Mouse (Mus musculus): ENCODE results near the gene Steap3. TPM values are rescaled to one million over a fixed set of nuclear protein-coding genes. Genes with fewer than 3 reads are reported as not detected.

Gene Steap3
- polyA plus RNA-seq, 1 experiment from 2014 or later = 5.1 TPM

DNA sequence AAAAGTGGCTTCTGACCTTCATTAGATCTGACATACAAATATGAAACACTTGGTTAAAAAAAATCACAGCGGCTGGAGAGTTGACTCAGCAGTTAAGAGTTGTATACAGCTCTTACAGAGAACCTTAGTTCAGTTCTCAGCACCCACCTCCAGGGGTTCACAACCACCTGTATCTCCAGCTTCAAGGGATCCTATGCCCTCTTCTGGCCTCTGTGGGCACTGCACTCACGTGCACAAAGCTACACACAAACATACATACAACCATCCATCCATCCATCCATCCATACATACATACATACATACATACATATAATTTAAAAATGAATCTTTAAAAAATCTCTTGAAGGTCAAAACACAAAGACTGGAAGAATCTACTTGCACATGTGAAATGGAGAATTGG lies 82.2 kb downstream of the Steap3 start:
- 97% methylated on average over 2 of the region's 2 CpGs for WGBS
- Histone ChIP-seq H3K4me1 (ENCODE audit: control insufficient read depth, insufficient read depth, low read length) (no peaks in the 10 kb centered on the region), H3K4me2 (replicated peaks; ENCODE audit: low read depth, low read length) (no peak overlapping the region), H3K36me3 (ENCODE audit: control insufficient read depth, insufficient read depth, low read length) (no peaks in the 10 kb centered on the region), H3K4me3 (ENCODE audit: low read depth, low read length) (no peak overlapping the region), H3K27ac (ENCODE audit: low read length) (no peak overlapping the region), H3K9ac (replicated peaks; ENCODE audit: low read depth, low read length) (no peak overlapping the region), H3K9me3 (ENCODE audit: control insufficient read depth, low read depth, low read length) (no peaks in the 10 kb centered on the region), H3K27me3 (ENCODE audit: control insufficient read depth, insufficient read depth, low read length) (no peaks in the 10 kb centered on the region)
- ATAC-seq (ENCODE audit: insufficient number of reproducible peaks, insufficient read depth, low FRiP score, low read depth) = no peak

DNA sequence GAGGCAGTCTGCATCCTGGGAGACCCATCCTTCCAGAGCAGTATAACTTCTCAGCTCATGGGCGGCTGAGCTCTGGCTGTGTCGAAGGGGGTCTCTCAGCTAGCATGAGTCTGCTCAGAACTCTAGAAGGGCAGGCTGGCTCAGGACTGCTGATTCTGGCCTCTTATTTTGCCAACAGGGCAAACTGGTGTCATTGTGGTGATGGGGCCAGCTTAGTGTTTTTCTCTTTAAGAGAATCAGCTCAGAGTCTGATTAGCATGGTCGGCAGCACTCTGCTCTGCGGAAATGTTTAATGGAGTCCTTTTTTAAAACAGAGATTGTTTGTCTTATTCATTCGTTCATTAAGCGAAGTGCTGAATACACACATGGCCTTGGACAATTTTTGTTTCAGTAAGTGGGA lies 83.3 kb downstream of the Steap3 start:
- no peak for ATAC-seq (ENCODE audit: insufficient number of reproducible peaks, insufficient read depth, low FRiP score, low read depth)
- no peaks in the 10 kb centered on the region for H3K4me1 ChIP-seq (ENCODE audit: control insufficient read depth, insufficient read depth, low read length)
- H3K9me3 ChIP-seq (ENCODE audit: control insufficient read depth, low read depth, low read length) = no peaks in the 10 kb centered on the region
- WGBS = 84% methylated on average over 6 of the region's 6 CpGs
- no peak overlapping the region for H3K4me3 ChIP-seq (ENCODE audit: low read depth, low read length)
- H3K27me3 ChIP-seq (ENCODE audit: control insufficient read depth, insufficient read depth, low read length) = no peaks in the 10 kb centered on the region
- no peak overlapping the region for H3K27ac ChIP-seq (ENCODE audit: low read length)
- H3K9ac ChIP-seq (replicated peaks; ENCODE audit: low read depth, low read length) = no peak overlapping the region
- no peaks in the 10 kb centered on the region for H3K36me3 ChIP-seq (ENCODE audit: control insufficient read depth, insufficient read depth, low read length)
- no peak overlapping the region for H3K4me2 ChIP-seq (replicated peaks; ENCODE audit: low read depth, low read length)

DNA sequence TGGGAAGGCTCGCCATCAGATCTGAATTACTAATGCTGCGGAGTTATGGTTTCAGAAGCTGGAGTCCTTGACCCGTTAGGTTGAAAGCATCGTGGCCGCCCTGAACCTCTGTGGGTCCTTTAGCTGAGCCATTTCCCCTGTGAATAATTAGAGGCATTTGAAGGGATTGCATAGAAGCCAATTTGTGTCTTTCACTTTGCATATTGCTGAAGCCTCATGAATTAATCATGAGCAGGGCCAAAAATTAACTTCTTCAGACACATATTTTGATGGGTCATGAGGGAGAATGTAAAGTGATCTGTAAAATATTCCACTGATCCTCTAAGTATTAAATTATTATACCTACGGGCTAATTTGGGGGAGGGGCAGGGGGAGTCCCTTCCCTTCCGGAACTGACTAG lies 85.4 kb downstream of the Steap3 start:
- Histone ChIP-seq H3K36me3 (ENCODE audit: control insufficient read depth, insufficient read depth, low read length) (no peaks in the 10 kb centered on the region), H3K9ac (replicated peaks; ENCODE audit: low read depth, low read length) (no peak overlapping the region), H3K4me1 (ENCODE audit: control insufficient read depth, insufficient read depth, low read length) (no peaks in the 10 kb centered on the region), H3K4me3 (ENCODE audit: low read depth, low read length) (no peak overlapping the region), H3K27ac (ENCODE audit: low read length) (no peak overlapping the region), H3K4me2 (replicated peaks; ENCODE audit: low read depth, low read length) (no peak overlapping the region), H3K27me3 (ENCODE audit: control insufficient read depth, insufficient read depth, low read length) (no peaks in the 10 kb centered on the region), H3K9me3 (ENCODE audit: control insufficient read depth, low read depth, low read length) (no peaks in the 10 kb centered on the region)
- ATAC-seq (ENCODE audit: insufficient number of reproducible peaks, insufficient read depth, low FRiP score, low read depth) = no peak
- 84% methylated on average over 7 of the region's 7 CpGs for WGBS

DNA sequence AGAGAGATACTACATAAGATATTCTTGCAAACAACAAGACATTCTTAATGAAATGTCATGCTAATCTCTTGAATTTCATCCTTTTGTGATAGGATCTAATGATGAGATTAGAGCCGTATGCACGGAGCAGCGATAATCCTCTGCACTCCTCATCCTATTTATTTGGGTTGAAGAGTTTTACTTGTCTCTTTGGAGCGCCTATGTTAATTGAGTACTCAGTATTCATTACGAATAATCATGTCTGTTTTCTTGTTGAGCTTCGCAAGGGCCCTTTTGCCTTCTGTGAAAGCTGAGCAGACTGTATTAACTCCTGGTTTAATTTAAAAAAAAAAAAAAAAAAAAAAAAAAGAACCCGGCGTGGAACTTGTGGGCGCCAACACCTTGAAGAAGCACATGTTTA lies 85.8 kb downstream of the Steap3 start:
- Histone ChIP-seq H3K36me3 (ENCODE audit: control insufficient read depth, insufficient read depth, low read length) (no peaks in the 10 kb centered on the region), H3K4me3 (ENCODE audit: low read depth, low read length) (no peak overlapping the region), H3K27ac (ENCODE audit: low read length) (no peak overlapping the region), H3K9ac (replicated peaks; ENCODE audit: low read depth, low read length) (no peak overlapping the region), H3K27me3 (ENCODE audit: control insufficient read depth, insufficient read depth, low read length) (no peaks in the 10 kb centered on the region), H3K4me1 (ENCODE audit: control insufficient read depth, insufficient read depth, low read length) (no peaks in the 10 kb centered on the region), H3K9me3 (ENCODE audit: control insufficient read depth, low read depth, low read length) (no peaks in the 10 kb centered on the region), H3K4me2 (replicated peaks; ENCODE audit: low read depth, low read length) (no peak overlapping the region)
- ATAC-seq (ENCODE audit: insufficient number of reproducible peaks, insufficient read depth, low FRiP score, low read depth) = no peak
- WGBS = 65% methylated on average over 9 of the region's 9 CpGs

DNA sequence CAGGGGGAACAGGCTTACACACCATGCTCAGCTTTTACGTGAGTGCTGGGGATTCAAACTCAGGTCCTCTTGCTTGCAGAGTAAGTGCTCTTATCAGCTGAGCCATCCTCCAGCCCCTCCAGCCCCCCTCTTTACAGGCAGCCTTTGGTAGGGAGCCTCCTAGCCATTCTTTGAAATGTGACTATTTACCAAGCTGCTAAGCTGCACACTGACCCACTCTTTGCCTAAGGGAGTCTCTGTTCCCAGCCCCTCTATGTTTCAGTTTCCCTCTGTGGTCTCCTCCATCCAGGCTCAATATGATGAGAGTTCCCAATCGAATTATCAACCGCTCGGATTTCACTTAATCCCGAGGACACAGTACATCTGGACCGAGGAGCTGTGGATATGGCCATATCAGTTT lies 86.3 kb downstream of the Steap3 start:
- 50% methylated on average over 6 of the region's 6 CpGs for WGBS

DNA sequence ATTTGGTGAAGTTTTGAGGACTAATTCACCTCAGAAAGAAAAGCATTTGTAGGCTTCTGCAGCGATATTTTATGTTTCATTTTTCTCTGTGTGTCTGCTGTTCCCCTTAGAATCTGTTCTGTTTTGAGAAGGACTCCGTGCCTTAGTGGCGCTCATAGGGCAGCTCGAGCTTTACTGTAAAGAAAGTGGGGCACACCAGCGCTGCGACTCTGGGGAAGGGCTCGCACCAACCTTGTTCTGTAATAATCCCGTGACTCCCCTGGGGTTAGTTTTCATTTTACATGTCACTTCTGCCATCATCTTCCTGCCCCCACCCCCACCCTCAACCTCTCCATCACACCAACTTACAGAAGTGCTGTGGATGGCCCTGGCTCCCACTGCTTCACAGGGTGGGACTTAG lies 95.4 kb downstream of the Steap3 start:
- no peak overlapping the region for H3K9ac ChIP-seq (replicated peaks; ENCODE audit: low read depth, low read length)
- H3K27ac ChIP-seq (ENCODE audit: low read length) = no peak overlapping the region
- no peaks in the 10 kb centered on the region for H3K27me3 ChIP-seq (ENCODE audit: control insufficient read depth, insufficient read depth, low read length)
- no peaks in the 10 kb centered on the region for H3K36me3 ChIP-seq (ENCODE audit: control insufficient read depth, insufficient read depth, low read length)
- WGBS = 88% methylated on average over 8 of the region's 8 CpGs
- no peak overlapping the region for H3K4me3 ChIP-seq (ENCODE audit: low read depth, low read length)
- H3K9me3 ChIP-seq (ENCODE audit: control insufficient read depth, low read depth, low read length) = no peaks in the 10 kb centered on the region
- no peak overlapping the region for H3K4me2 ChIP-seq (replicated peaks; ENCODE audit: low read depth, low read length)
- no peak for ATAC-seq (ENCODE audit: insufficient number of reproducible peaks, insufficient read depth, low FRiP score, low read depth)
- H3K4me1 ChIP-seq (ENCODE audit: control insufficient read depth, insufficient read depth, low read length) = no peaks in the 10 kb centered on the region

More for the DNA sequence above, 86.3 kb downstream of the Steap3 start:
- Histone ChIP-seq H3K9me3 (ENCODE audit: control insufficient read depth, low read depth, low read length) (no peaks in the 10 kb centered on the region), H3K27ac (ENCODE audit: low read length) (no peak overlapping the region), H3K4me2 (replicated peaks; ENCODE audit: low read depth, low read length) (no peak overlapping the region), H3K9ac (replicated peaks; ENCODE audit: low read depth, low read length) (no peak overlapping the region), H3K4me3 (ENCODE audit: low read depth, low read length) (no peak overlapping the region), H3K4me1 (ENCODE audit: control insufficient read depth, insufficient read depth, low read length) (no peaks in the 10 kb centered on the region), H3K36me3 (ENCODE audit: control insufficient read depth, insufficient read depth, low read length) (no peaks in the 10 kb centered on the region), H3K27me3 (ENCODE audit: control insufficient read depth, insufficient read depth, low read length) (no peaks in the 10 kb centered on the region)
- ATAC-seq (ENCODE audit: insufficient number of reproducible peaks, insufficient read depth, low FRiP score, low read depth) = no peak

DNA sequence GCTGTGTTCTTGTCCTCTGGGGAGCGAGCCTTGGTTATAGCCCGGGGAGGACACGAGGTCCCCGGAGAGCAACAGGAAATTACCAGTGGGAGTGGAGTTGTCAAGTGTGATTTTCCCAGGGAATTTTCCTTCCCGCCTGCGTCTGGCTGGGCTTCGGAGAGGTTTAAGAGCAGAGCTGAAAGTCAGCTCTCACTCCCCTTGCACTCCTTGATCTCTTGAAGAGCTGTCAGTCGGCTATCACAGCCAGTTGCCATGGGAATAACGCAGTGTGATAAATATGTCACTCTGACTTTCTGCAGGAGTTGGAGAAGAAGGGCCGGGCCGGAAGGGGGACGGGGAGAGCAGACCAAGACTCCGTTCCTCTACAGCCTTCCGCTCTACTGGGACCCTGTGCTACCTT lies 96.2 kb downstream of the Steap3 start:
- Histone ChIP-seq H3K4me2 (replicated peaks; ENCODE audit: low read depth, low read length) (no peak overlapping the region), H3K9ac (replicated peaks; ENCODE audit: low read depth, low read length) (no peak overlapping the region), H3K4me3 (ENCODE audit: low read depth, low read length) (no peak overlapping the region), H3K4me1 (ENCODE audit: control insufficient read depth, insufficient read depth, low read length) (no peaks in the 10 kb centered on the region), H3K27me3 (ENCODE audit: control insufficient read depth, insufficient read depth, low read length) (no peaks in the 10 kb centered on the region), H3K27ac (ENCODE audit: low read length) (no peak overlapping the region), H3K36me3 (ENCODE audit: control insufficient read depth, insufficient read depth, low read length) (no peaks in the 10 kb centered on the region), H3K9me3 (ENCODE audit: control insufficient read depth, low read depth, low read length) (no peaks in the 10 kb centered on the region)
- 22% methylated on average over 14 of the region's 14 CpGs for WGBS
- no peak for ATAC-seq (ENCODE audit: insufficient number of reproducible peaks, insufficient read depth, low FRiP score, low read depth)

DNA sequence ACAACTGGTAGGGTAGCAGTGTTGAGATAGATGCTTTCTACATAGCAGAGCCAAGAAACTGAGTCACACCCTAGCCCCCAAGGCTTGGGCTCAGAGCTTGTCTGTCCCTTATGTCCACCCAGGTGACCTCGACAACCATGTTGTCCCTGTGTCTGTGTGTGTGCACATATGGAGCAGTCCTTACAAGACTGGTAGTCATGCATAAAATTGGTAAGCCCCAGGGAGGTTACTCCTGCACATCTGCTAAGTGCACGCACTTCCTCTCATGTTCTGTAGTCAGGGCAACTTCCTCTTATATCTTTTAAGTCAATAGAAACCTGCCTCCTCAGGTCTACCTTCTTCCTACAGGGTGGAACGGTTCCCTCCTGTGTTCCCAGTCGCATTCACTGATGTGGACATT lies 97.5 kb downstream of the Steap3 start:
- Histone ChIP-seq H3K36me3 (ENCODE audit: control insufficient read depth, insufficient read depth, low read length) (no peaks in the 10 kb centered on the region), H3K9me3 (ENCODE audit: control insufficient read depth, low read depth, low read length) (no peaks in the 10 kb centered on the region), H3K27ac (ENCODE audit: low read length) (no peak overlapping the region), H3K4me1 (ENCODE audit: control insufficient read depth, insufficient read depth, low read length) (no peaks in the 10 kb centered on the region), H3K4me3 (ENCODE audit: low read depth, low read length) (no peak overlapping the region), H3K27me3 (ENCODE audit: control insufficient read depth, insufficient read depth, low read length) (no peaks in the 10 kb centered on the region), H3K4me2 (replicated peaks; ENCODE audit: low read depth, low read length) (no peak overlapping the region), H3K9ac (replicated peaks; ENCODE audit: low read depth, low read length) (no peak overlapping the region)
- 78% methylated on average over 4 of the region's 4 CpGs for WGBS
- no peak for ATAC-seq (ENCODE audit: insufficient number of reproducible peaks, insufficient read depth, low FRiP score, low read depth)

DNA sequence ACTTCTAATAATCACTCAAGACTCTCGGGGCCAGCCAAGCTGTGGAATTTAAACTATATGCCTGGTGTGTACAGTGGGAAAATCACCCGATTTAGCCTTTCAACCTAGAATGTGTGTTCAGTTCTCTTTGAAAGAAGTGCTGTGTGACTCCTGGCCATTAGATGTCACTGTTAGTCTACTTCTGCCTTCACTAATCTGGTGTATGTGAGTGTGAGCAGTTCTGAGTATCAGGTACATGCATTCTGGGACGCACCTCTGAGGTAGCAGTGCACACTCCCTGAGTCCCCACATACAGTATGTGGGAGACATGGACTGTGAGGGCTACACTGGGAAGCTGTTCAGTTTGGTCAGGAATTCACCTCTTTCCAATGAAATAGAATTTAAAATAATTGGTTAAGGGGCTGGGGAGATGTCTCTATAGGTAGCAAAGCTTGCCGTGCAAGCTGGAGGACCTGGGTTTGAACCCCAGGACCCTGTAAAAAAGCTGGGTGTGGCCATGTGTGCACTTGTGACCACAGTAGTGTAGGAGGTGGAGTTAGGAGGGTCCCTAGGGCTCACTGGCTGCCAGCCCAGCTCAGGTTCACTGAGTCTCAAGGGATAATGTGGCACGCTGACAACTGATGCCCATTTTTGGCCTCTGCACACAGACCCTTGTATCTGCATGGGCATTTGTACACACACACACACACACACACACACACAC lies 100.5 kb downstream of the Steap3 start:
- 53% methylated on average over 5 of the region's 5 CpGs for WGBS
- no peak for ATAC-seq (ENCODE audit: insufficient number of reproducible peaks, insufficient read depth, low FRiP score, low read depth)
- no peak overlapping the region for H3K4me3 ChIP-seq (ENCODE audit: low read depth, low read length)
- H3K4me2 ChIP-seq (replicated peaks; ENCODE audit: low read depth, low read length) = no peak overlapping the region
- no peaks in the 10 kb centered on the region for H3K4me1 ChIP-seq (ENCODE audit: control insufficient read depth, insufficient read depth, low read length)
- no peaks in the 10 kb centered on the region for H3K9me3 ChIP-seq (ENCODE audit: control insufficient read depth, low read depth, low read length)
- H3K36me3 ChIP-seq (ENCODE audit: control insufficient read depth, insufficient read depth, low read length) = no peaks in the 10 kb centered on the region
- no peaks in the 10 kb centered on the region for H3K27me3 ChIP-seq (ENCODE audit: control insufficient read depth, insufficient read depth, low read length)
- H3K27ac ChIP-seq (ENCODE audit: low read length) = no peak overlapping the region
- no peak overlapping the region for H3K9ac ChIP-seq (replicated peaks; ENCODE audit: low read depth, low read length)

All from stomach, embryonic 14.5 days (tissue).